Mouse (Mus musculus): Measurements from ENCODE around the gene Rapgef2.

Gene Rapgef2

GRCm38 (mm10) chr3:79286376-79287107 lies at the start of gene Rapgef2:
Rapgef2 (minus strand) TSS chr3:79286517.
- peak; percentile 84 to 85 for DNase-seq

GRCm38 (mm10) chr3:79333643-79334200 lies 47.4 kb upstream of the Rapgef2 start:
- no peak for DNase-seq

- peak in 1 of 2 experiments; percentile 24 for DNase-seq
Measured at GRCm38 (mm10) chr3:79333051-79333450, 46.7 kb upstream of the Rapgef2 start.

- no peak for DNase-seq
Measured at GRCm38 (mm10) chr3:79329691-79330315, 43.5 kb upstream of the Rapgef2 start.

- DNase-seq: no peak
Measured at GRCm38 (mm10) chr3:79324697-79325526, 38.6 kb upstream of the Rapgef2 start.

GRCm38 (mm10) chr3:79314006-79314698 lies 27.8 kb upstream of the Rapgef2 start:
- DNase-seq: no peak

- no peak for DNase-seq
Measured at GRCm38 (mm10) chr3:79311895-79312294, 25.6 kb upstream of the Rapgef2 start.

- no peak for DNase-seq
Measured at GRCm38 (mm10) chr3:79310184-79310583, 23.9 kb upstream of the Rapgef2 start.

- DNase-seq: no peak
Measured at GRCm38 (mm10) chr3:79308605-79309004, 22.3 kb upstream of the Rapgef2 start.

- DNase-seq: no peak
Measured at GRCm38 (mm10) chr3:79299401-79299800, 13.1 kb upstream of the Rapgef2 start.

- DNase-seq: no peak
Measured at GRCm38 (mm10) chr3:79297281-79297680, 11.0 kb upstream of the Rapgef2 start.

- DNase-seq: no peak
Measured at GRCm38 (mm10) chr3:79296586-79296985, 10.3 kb upstream of the Rapgef2 start.

GRCm38 (mm10) chr3:79296049-79296448 lies 9.7 kb upstream of the Rapgef2 start:
- DNase-seq: no peak

- DNase-seq: no peak
Measured at GRCm38 (mm10) chr3:79294701-79295100, 8.4 kb upstream of the Rapgef2 start.

GRCm38 (mm10) chr3:79293023-79293422 lies 6.7 kb upstream of the Rapgef2 start:
- DNase-seq: no peak

- no peak for DNase-seq
Measured at GRCm38 (mm10) chr3:79289050-79289449, 2.7 kb upstream of the Rapgef2 start.

GRCm38 (mm10) chr3:79287699-79288458 lies 1.6 kb upstream of the Rapgef2 start:
- DNase-seq: no peak

- DNase-seq: peak; percentile 97
Measured at GRCm38 (mm10) chr3:79287108-79287576, 825 bp upstream of the Rapgef2 start.

- DNase-seq: no peak
Measured at GRCm38 (mm10) chr3:79286031-79286375, 314 bp downstream of the Rapgef2 start.

- DNase-seq: peak; percentile 71 to 75
Measured at GRCm38 (mm10) chr3:79285097-79285675, 1.1 kb downstream of the Rapgef2 start.

- no peak for DNase-seq
Measured at GRCm38 (mm10) chr3:79283976-79284375, 2.3 kb downstream of the Rapgef2 start.
